Comparison of ENCODE assay signal across 8 mouse cellular contexts in the genomic region with DNA sequence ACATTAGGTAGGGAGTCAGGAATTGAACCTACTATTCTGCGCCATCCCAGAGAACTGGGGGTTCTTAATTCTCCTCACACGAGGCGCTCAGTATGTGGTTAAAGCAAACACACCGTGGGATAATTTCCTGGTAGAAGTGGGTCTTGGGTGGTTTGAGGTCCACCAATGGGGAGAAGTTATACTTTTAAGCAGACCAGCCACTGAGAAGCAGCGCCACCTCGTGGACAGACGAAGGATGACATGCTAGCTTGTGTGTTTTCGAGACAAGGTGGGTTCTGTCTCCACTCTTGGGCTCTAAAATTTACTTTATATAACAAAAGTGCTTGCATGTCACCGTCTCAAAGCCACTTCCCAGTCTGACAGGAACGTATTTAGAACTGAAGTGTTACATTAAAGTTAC.
A peak's percentile ranks its signal among the peaks of the same experiment; 100 is the strongest.
DNase-seq lines count a peak whose midpoint lies in the region; ATAC-seq lines count a peak whose summit lies in the region.

No protein-coding gene starts in this region.

- ATAC-seq in frontal cortex, adult (ENCODE audit: low TSS enrichment): no peak
- ATAC-seq in common myeloid progenitor, adult 5-6 weeks (replicated peaks; ENCODE audit: low read depth, poor library complexity, severe bottlenecking): peak; percentile 82
- ATAC-seq in megakaryocyte-erythroid progenitor cell, adult 5-6 weeks (replicated peaks; ENCODE audit: low FRiP score, low TSS enrichment, poor library complexity, severe bottlenecking): 0 out of 2 replicates have a peak, but pooled peaks have one; percentile 26
- no peak for ATAC-seq in activated CD4-positive, CD25-positive, alpha-beta regulatory T cell, adult 4 months

- DNase-seq in frontal cortex, postnatal 25 days (ENCODE audit: low spot score in 2 of 2): peak; percentile 13 to 23
- DNase-seq in ovary, postnatal 14 days (ENCODE audit: low spot score): peak; percentile 49
- DNase-seq in ovary, adult 18-20 months (ENCODE audit: low spot score): no peak
- DNase-seq in kidney, postnatal 4 days: peak; percentile 75

Comparison
In these comparisons a context has a peak if more than half of its experiments do, and no peak if none do; other contexts are left out.
1. ATAC-seq: peak in common myeloid progenitor, adult 5-6 weeks (single experiment) and megakaryocyte-erythroid progenitor cell, adult 5-6 weeks (single experiment); none in frontal cortex, adult (single experiment) and activated CD4-positive, CD25-positive, alpha-beta regulatory T cell, adult 4 months (single experiment).